Mouse (Mus musculus) cerebellum, postnatal 14 days (tissue): ENCODE results near the gene Syngr3.
A peak's percentile ranks its signal among the peaks of the same experiment; 100 is the strongest.
"Not testable (repeated sequence)": the region's sequence is repeated elsewhere in the genome, so short reads cannot be mapped to it uniquely, and the experiment has no call there.

Source experiments
- DNase-seq, 2 experiments: peaks; one replicate each; pipeline ENCODE4 v3.0.0; 2021; ENCODE audit warnings: mixed read lengths in 2 of 2

Gene Syngr3

DNA sequence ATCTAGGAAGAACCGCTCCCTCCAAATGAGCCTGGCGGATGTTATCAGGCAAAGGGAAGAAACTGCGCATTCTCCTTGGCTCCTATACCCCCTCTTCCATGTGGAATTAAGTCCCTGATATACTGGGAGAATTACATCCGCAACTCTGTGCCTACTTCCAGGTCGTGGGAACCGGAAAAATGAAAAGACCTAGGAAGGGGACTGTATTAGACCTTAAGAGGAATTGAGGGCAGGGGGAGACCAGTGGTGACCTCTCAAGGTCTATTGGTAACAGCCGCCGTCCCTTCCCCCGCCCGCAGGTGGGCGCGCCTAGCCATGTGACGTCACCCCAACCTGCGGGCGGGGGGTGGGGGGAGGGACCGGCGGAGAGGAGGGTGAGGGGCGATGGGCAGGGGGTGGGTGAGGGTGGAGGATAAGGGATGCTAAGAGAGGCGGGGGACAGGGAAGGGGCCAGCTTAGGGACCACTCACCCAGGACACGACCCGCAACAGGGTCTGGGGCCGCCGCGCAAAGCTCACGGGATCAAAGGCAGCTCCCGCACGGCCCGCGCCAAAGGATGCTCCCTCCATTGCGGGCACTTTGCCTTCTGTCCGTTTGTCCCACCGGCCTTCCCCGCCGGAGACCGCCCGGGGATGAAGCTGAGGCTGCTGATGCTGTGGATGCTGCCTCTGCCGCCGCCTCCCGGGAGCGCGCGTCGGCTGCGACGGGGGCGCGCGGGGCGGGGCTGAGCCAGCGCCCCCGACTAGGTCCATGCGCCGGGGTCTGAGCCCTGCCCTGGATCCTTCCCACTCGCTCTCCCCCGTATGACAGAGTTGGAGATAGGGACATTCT lies at the start of gene Syngr3:
TSS of gene Syngr3 (minus strand) at position 705 of the 831 bp plus-strand sequence.
- DNase-seq: peak; percentile 76 to 77

DNA sequence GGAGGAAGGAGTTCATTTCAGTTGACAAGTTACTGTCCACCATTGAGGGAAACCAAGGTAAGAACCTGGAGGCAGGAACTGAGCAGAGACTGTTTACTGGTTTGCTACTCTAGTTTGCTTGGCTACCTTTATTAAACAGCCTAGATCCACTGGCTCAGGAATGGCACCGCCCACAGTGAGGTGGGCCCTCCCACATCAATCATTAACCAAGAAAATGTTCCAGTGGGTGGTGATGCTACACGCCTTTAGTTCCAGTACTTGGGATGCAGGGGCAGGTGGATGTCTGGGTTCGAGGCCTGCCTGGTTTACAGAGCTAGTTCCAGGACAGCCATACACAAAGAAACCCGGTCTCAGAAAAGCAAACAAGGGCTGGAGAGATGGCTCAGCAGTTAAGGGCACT lies 48.5 kb upstream of the Syngr3 start:
- no peak for DNase-seq

DNA sequence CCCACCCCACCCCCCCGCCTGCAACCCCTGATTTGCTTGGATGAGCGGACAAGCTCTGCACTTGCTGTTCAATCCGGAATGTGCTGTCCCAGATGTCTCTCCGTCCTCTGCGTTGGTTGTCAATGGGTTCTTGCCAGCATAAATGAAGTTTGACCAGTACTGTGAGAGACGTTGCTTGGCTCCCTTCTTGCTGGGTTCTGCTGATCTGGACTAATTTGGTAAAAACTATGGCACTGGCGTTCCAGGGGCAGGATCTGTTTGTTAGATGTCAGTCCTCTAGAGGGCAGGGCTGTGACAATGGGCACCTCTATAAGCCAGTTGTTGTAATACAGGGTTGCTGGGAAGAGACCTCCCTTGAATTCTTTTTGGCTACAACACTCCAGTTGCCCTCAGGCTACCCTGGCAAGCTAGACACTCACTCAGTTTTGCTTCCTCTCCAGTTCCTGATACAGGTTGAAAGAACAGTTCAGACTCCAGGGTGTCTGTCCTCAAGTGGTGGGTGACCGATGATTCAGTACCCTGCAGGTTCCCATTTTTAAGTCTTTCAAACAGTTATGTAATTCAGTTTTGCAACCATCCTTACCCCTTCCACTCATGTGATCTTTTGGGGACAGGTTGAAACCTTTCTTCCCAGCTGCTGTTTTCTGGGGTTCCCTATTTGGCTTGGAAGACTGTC lies 47.5 kb upstream of the Syngr3 start:
- DNase-seq: no peak

DNA sequence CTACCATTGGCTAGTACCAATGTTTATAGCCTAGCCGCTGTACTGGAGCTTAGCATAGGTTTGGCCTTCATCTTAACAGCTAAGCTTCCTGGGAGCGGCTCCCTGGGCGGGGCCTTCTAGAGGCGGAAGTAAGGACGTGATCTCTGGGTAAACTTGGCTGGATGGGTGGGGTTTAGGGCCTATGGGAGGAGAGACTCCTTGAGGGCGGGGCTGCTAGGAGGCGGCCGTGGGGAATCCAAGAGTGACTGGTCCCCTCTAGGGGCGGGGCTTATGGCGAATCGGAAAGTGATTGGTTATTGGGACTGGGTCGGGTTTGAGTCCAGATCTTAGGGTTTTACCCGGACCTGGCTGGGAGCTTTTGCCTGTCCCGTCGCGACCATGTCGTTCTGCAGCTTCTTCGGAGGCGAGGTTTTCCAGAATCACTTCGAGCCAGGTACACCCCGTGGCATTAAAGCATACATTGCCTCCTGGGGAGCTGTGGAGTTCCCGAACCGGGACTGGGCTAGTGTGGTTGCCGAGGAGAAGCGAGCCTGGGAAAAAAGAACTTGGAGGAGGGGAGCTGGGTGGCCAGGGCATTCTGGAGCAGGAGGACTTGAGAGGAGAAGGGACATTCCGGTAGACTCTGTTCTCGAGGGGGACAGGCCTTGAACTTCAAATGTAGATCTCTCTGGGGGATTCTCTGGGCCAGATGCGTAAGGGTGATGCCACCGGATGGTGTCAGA lies 46.7 kb upstream of the Syngr3 start, which contains the start of gene Msrb1:
TSS of gene Msrb1 (plus strand) at position 313 of the 722 bp plus-strand sequence.
- DNase-seq: peak; percentile 92

DNA sequence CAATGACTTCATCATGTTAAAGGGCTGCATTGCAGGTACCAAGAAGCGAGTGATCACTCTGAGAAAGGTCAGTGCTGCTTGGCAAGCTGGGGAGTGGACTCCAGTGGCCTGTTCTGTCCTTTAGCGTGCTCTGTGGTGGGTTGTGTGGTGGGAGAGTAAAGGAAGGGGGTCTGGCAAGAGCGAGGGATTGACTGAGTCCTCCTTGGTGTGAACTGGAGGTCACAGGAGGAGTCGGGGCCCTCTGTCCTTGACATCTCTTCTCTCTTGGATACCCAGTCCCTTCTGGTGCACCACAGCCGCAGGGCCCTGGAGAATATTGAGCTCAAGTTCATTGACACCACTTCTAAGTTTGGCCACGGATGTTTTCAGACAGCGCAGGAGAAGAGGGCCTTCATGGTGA lies 45.7 kb upstream of the Syngr3 start:
- no peak for DNase-seq

DNA sequence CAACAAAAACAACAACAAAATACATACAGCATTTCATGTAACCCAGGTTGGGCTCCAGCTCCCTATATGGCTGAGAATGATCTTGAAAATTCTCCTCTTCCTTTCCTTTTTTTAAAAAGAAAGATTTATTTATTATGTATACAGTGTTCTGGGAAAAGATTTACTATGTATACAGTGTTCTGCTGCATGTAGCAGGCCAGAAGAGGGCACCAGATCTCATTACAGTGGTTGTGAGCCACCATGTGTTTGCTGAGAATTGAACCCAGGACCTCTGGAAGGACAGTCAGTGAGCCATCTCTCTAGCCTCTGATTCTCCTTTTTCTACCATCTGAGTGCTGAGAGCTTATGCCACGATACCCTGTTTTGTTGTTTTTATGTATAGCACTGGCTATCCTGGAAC lies 44.8 kb upstream of the Syngr3 start:
- no peak for DNase-seq

DNA sequence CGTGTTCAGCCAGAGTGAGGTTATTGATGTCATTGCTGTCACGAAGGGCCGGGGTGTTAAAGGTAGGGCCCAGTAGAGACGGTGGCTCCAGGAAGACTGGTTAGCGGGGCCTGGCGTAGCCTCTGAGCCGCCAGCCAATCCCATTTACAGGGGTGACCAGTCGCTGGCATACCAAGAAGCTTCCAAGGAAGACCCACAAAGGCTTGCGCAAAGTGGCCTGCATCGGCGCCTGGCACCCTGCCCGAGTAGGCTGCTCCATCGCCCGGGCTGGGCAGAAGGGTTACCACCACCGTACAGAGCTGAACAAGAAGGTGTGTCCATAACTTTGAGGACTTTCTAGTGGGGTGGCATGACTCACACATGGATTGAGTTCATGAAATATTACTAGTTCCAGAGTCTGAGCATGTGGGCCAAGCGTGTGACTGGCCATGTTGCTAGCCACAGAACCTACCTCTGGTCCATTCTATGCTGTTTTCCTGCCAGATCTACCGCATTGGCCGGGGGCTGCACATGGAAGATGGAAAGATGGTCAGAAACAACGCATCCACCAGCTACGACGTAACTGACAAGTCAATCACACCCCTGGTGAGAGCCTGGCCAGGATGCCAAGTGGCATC lies 43.8 kb upstream of the Syngr3 start:
- DNase-seq: no peak

DNA sequence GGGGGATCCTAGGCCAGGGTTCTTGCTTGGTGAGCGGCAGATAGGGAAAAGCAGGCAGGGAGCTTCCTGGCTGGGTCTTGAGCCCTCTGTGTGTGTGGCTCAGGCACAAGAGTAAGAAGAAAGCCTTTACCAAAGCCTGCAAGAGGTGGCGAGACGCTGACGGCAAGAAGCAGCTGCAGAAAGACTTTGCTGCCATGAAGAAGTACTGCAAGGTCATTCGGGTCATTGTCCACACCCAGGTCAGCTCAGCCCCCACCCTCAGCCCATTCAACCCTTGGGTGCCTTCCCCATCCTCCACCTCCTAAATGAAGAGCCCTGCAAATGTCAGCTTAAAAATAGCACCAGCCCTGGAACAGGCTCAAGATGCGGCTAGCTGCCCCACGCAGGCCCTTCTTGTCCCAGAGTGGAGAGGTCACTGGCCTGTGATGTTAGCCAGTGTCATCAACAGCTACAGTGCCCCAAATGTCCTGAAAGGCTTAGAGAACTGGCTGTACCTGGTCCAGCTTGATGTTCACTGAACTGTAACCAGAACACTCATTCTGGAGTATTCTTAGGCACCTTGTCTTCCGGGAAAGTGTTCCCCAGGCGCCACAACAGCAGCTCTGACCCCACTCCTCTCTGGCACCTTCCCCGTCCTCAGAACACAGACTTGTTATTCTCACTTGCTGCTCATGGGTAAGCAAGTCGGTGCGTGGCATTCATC lies 42.6 kb upstream of the Syngr3 start:
- DNase-seq: no peak

DNA sequence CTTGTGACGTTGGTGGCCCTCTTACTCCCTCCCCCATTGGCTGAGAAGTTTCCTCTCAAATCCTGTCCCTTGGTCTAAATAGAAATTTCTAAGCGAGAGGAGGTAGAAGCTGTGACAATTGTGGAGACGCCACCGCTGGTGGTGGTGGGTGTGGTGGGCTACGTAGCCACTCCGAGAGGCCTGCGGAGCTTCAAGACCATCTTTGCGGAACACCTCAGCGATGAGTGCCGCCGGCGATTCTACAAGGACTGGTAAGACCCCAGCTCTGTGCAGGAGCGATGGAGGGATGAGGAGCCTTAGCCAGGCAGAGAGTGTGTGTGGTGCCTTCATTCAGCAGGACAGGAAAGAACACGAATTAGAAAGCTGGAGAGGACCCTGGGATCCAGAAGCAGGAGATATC lies 41.0 kb upstream of the Syngr3 start:
- no peak for DNase-seq

DNA sequence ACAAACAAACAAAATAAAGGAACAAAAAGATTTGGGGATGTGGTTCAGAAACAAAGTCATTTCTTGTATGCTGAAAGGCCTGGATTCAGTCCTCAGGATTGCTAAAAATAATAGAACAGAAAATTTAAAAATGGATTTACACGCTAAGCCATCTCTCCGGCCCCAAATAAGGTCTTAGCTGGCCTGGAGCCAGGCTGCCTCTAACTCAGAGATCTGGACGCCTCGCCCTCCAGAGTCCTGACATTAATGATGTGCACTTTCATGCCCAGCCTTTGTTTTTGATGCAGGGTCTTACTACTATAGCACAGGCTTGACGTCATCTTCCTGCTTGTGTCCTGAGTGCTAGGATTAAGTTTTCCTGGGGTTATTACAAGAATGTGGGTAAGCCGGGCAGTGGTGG lies 39.3 kb upstream of the Syngr3 start:
- no peak for DNase-seq

DNA sequence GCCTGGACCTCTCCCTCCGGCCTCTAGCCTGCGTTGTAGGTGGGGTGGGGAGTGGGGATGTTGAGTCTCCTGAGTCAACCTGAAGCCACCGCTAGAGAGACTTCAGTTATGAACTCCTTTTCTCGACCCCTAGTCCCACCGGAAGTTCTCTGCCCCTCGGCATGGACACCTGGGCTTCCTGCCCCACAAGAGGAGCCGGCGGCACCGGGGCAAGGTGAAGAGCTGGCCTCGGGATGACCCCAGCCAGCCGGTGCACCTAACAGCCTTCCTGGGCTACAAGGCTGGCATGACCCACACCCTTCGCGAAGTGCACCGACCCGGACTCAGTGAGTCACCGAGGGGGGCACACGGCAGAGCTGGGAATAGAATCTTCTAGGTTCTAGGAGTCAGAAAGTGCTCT lies 38.4 kb upstream of the Syngr3 start:
- no peak for DNase-seq

DNA sequence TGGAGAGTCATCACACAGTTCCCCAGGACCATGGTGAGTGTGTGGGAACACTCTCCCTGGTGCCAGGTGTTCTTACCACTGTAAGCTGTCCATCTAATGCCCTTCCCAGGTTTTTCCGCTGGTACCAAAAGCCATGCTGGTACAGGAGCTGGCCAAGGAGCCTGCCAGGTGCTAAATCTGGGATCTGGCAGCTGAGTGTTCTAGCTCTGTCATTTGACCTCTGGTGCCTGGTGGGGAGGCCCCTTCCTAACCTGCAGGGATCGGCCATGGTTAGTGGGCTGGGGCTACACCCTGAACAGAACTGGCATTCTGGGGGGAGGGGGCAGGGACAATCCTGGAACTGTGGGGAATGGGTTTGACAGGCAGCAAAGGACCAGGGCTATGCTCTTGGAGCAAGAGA lies 37.9 kb upstream of the Syngr3 start, which contains the start of gene Rpl3l:
TSS of gene Rpl3l (plus strand) at position 203 of the 400 bp plus-strand sequence.
- no peak for DNase-seq

DNA sequence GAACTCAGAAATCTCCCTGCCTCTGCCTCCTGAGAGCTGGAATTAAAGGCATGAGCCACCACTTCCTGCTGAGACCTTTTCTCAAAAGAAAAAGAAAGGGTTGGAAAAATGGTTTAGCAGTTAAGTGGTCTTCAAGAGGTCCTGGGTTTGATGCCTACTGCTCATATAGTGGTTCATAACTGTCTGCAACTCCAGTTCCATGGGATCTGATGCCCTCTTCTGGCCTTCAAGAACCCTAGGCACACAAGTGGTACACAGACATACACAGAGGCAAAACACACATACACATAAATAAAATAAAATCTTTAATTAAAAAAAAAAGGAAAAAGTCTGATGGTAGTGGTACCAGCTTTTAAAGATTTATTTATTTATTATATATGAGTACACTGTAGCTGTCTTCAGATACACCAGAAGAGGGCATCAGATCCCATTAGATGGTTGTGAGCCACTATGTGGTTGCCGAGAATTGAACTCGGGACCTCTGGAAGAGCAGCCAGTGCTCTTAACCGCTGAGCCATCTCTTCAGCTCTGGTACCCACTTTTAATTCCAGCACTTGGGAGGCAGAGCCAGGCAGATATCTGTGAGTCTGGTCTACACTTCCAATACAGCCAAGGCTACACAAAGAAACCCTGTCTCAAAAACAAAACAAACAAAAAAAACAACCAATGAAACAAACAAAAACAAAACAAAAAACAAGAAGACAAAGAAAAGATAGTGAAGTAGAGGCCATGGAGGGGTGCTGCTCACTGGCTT lies 36.1 kb upstream of the Syngr3 start:
- DNase-seq: no peak

DNA sequence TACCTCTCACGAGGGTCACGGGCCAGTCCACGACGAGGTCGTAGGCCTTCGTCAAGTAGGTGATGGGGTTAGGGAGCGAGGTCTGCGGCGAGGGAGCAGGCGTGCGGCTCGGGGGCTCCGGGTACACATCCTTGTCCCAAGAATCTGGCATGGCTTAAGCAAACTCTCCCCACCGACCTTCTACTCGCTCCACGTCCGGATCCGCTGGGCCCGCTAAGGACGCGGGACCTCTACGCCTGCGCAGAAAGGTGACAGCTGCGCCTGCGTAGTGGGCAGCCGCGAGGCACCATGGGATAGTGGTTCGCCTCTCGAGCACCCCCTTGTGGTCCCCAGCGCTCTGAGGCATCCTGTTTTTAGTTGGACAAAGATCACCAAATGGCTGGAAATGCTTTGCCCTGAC lies 34.4 kb upstream of the Syngr3 start, which contains the start of gene Ndufb10:
TSS of gene Ndufb10 (minus strand) at position 295 of the 400 bp plus-strand sequence.
- DNase-seq: peak; percentile 99 to 100

DNA sequence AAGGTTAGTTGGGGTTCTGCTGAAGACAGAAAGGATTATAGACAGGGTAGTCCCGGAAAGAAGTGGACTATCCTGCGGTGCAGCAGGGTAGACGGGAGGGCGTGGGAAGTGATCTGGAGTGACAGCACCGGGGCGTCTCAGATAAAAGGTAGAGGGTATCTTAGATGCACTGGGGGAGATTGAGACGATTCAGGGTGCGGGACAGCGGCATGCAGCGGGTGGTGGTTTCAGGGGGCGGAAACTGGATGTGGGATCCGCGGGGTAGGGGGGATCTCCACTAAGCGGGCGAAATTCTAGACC lies 34.1 kb upstream of the Syngr3 start:
- DNase-seq: no peak

DNA sequence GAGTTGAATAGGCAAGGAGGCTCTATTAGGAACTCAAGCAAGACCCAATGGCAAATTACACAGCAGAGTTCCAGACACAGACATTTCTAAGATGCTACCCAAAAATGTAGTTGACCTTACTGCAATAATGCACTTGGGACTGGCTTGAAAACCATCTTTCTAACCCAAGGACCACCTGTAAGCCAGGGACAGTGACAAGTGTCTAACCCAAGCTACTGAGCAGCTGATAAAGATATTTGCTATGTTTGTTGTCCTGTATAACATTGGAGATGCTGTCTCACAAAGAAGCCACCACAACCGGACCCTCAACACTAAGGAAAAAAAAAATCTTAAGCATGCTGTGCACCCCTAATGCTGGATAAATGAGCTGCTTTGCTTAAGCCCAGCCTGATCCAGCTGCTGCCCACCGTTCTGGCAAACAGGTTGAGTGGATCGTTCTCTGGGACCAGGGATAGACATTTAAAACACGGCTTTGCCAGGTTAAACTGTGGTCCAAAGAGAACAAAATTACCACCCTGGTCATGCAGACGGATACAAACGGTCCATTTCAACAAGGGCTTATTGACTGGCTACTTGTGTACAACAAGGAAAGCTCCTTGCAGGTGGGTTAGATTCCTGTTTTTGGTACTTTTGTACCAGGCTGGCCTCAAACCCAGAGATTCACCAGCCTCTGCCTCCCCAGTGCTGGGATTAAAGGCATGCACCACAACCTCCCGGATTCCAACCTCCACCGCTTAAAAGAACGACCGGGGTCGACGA lies 33.5 kb upstream of the Syngr3 start:
- DNase-seq: no peak

DNA sequence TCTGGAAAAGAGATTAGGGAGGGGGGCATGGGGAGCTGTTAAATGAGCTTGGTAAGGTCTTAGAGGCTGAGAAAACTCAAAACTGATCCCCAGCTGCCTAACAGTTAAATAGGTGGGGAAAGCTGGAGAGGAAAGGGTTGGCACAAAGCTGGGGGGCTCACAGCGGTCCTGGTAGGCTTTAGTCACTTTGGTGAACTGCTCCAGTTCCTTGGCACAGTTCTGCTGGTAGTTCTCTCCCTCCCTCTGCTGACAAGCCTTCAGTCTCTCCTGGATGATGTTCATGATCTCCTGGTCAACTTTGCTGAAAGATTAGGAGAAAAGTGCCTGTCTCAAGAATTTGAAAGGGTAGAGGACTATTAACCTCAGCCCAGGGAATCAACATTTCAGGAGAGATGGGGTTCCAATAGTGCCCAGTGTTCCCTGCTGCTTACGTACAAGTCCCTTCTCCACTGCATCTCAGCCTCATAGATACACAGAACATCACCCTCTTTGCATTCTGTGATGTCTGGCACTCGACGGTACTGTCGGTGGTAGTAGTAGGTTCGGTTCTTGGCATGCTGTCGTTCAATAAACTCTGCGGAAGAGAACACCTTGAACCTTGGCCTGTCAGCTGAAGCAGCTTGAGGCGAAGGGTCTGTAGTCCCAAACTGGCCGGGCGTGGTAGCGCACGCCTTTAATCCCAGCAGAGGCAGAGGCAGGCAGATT lies 32.6 kb upstream of the Syngr3 start:
- DNase-seq: no peak

DNA sequence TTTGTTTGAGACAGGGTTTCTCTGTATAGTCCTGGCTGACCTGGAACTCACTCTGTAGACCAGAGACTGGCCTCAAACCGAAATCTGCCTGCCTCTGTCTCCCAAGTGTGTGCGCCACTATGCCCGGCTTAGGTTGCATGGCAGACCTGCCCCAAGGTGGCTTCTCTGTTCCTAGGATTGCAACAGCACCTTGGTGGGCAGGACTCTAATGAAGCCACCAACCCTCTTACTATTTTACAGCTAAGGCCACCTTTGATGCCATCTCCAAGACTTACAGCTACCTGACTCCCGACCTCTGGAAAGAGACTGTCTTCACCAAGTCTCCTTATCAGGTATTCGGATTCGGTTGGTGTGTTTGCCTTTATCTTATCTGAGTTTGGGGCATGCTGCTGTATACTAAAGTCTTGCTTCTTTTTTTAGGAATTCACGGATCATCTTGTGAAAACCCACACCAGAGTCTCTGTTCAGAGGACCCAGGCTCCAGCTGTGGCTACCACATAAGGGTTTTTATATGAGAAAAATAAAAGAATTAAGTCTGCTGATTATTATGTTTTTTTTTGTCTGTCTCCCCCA lies 31.7 kb upstream of the Syngr3 start:
- not testable (repeated sequence) for DNase-seq

DNA sequence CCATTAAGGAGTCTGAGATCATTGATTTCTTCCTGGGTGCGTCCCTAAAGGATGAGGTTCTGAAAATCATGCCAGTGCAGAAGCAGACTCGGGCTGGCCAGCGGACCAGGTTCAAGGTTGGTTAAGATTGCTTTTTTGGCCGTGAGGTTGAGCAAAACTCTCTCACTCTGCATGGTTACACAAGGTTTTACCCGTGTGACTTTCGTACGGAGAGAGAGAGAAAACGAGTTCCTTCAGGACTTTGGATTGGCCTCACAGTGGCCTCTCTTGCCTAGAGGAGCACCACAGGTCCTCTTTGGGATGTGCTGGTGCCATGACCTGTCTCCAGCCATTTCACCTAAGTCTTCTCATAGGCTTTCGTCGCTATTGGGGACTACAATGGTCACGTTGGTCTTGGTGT lies 30.9 kb upstream of the Syngr3 start:
- DNase-seq: not testable (repeated sequence)
